Mouse (Mus musculus): ENCODE measurements at regions not wholly inside any gene's neighbourhood (a gene's known extent, or its start where the extent isn't known, plus 50 kb on each side); places are given as distances from the start of the nearest gene placed in this dataset.

DNA sequence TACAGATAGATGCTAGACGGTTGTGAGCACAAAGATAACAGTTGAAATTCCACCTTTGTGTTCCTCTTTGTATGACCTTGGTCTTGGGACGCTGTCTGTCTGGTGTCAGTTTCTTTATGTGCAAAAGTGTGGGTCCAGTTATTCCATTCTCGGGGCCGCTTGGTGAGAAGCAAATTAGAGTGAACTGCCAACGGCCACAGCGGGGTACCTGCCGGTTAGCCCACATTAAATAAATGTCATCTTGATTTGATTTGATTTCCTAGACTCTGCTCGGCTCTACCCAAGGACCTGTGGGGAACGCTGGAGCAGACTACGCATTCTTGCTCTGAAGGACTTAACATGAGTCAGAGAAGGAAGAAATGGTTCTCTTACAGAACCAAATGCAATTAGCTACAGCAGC is 155.0 kb upstream of the Igsf21 start:
- no peak for DNase-seq

DNA sequence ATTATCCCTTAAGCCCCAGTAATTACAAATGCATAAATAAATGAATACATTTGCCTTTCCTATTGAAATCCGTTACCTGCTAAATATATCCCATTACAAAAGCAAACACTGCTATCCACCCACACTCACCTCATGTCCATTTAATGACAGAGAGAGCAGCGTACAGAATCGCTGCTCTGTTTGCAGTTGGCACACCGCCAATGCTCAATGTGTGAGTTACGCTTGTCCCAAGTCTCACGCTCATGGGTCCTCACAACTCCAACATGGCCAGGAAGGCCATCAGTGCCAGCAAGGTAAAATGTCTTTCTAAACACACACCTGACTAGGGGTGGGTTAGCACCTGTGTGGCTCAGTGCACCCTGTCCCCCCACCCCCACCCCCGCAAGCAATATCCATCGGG is 150.0 kb upstream of the Igsf21 start:
- peak; percentile 34 for DNase-seq

DNA sequence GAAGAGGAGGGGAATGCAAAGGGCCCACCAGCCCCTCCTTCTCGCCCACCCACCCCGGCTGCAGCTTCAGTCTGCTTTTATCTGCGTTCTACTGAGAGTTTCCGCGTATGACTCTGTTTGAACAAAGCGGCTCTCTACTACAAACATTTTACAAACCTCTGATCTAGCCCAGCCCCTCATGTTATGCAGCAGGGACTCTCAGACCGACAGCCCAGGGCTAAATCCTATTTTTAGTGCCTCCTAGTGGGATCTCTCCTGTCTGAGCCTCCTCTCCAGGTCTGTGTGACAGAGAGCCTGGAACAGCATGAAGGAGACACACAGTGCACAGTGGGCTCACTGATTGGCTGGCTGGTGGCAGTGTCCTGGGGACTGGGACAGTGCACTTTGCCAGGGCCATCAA is 145.7 kb upstream of the Igsf21 start:
- DNase-seq = no peak

DNA sequence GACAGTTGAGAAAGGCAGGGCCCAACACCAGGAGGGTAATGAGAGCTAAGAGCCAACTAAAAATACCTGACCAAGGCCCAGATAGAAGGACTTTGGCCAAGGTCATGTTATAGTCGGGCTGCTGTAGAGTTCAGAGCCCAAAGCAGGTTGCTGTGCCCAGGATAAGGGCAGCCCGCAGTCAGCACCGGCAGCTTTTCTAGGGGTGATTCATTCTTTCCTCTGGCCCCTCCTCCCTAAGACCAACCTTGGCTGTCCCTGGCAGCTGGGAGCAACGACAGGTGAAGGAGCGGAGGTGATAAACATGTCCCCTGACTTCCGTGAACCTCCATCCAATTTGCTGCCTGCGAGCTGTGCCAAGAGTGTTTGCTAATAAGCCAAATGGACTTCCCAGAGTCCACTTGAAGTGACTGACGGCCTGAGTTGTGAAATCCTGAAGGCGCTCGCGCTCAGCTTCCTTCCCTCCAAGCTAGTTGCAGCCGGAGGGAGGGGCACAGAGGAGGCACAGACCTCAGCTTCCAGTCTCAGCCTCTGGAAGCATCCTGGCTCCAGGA is 144.2 kb upstream of the Igsf21 start:
- DNase-seq = no peak

DNA sequence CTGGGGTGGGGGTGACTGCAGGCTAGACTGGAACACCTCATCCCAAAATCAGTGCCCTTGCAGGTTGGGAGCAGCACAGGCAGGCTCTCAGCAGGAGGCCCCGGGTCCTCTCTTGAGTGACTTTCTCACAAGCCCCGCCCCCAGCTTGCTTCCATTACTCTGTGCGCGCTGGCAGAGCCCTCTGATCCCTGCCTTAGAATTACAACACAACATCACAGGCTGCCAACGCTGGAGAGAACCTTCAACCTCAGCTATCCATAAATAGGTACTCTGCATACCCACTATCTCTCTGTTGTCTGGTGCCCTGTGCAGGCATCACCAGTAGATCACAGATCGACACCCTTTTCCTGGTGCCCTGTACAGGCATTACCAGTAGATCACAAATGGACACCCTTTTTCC is 139.1 kb upstream of the Igsf21 start:
- no peak for DNase-seq

DNA sequence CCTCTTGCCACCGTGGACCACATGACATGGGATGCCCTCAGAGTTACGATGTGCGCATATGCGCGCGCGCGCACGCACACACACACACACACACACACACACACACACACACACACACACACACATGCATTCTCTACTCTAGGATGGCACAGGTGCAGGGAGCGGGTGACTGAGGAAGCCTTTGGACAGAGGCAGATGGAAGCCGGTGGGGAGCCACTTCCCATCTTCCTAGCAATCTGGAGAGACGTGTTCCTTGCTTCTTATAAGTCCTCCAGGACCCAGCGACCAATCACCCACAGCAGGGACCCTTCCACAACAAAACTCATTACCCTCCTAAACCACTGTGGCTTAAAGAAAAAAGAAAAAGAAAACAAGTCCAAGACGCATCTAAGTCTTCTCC is 138.6 kb upstream of the Igsf21 start:
- no peak for DNase-seq

DNA sequence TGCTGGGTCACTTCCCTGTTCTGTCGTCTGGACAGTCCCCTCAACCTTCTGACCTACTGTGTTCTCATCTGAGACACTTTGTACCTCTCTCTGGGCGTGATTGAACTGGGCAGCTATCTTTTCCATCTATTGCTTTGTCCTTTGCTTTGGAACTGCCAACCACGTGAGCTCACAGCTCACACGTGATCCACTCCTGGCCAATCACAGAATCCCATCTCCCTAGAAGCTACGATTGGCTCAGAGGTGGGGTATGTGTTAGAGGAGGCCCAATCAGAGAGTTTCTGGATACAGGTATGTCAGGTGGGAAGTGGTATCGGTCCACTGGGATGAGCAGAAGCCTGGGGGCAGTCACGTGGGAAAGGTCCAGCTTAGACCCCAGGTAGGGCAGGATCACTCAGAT is 137.0 kb upstream of the Igsf21 start:
- no peak for DNase-seq

DNA sequence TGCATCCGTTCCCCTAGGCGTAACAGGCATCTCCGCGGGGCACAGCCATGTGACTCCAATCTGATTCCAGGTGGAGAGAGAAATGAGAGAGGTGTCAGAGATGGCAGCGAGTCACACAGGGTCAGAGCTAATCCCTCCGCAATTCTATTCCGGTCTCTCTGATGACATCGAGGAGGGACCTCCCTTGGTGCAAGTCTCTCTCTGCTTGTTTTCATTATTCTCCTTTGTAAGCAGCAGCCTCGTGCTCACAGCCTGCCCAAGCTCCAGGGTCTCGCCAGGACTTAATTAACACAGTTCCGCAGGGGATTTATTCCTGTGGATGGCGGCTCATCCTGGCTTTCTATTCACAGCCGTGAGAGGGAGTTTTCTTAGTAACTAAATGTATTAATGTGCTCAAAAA is 134.1 kb upstream of the Igsf21 start:
- no peak for DNase-seq

DNA sequence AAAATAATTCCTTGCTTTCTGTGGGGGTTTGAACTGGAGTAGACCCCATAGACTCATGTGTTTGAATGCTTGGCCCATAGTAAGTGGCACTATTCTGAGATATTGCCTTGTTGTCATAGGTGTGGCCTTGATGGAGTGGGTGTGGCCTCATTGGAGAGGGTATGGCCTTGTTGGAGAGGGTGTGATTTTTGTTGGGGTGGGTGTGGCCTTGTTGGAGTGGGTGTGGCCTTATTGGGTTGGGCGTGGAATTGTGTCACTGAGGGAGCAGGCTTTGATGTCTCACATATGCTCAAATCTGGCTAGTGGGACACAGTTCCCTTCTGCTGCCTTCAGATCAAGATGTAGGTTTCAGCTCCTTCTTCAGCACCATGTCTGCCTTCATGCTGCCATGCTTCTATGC is 131.4 kb upstream of the Igsf21 start:
- no peak for DNase-seq

DNA sequence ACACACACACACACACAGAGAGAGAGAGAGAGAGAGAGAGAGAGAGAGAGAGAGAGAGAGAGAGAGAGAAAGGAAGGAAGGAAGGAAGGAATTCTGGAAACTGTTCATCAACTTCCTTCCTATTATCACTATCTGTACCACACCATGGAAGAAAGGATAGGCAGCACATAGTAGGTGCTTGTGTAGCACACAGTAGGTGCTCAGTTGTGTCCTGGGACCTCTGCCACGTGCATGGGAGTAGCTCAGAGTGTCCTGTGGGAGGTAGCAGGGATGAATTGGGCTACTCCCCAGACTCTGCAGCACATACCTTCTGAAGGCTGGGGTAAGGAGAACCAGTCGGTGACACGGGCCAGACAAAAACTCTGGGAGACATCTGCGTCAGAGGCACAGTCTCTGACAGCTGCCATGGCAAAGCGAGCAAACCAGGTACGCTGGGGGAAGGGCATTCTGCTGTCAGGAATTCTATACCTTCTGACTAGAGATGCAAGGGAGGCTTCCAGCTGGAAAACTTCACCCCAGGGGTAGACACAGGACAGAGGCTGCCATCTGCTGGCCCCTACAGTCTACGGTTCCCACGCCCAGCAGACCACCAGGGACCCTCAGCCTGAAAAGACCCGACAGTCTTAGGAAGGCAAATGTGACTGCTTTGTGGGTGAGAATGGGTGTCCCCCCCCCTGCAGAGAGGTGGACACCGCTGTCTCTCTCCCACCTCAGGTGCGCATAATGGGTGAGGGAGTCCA is 126.2 kb upstream of the Igsf21 start:
- DNase-seq = peak; percentile 20

DNA sequence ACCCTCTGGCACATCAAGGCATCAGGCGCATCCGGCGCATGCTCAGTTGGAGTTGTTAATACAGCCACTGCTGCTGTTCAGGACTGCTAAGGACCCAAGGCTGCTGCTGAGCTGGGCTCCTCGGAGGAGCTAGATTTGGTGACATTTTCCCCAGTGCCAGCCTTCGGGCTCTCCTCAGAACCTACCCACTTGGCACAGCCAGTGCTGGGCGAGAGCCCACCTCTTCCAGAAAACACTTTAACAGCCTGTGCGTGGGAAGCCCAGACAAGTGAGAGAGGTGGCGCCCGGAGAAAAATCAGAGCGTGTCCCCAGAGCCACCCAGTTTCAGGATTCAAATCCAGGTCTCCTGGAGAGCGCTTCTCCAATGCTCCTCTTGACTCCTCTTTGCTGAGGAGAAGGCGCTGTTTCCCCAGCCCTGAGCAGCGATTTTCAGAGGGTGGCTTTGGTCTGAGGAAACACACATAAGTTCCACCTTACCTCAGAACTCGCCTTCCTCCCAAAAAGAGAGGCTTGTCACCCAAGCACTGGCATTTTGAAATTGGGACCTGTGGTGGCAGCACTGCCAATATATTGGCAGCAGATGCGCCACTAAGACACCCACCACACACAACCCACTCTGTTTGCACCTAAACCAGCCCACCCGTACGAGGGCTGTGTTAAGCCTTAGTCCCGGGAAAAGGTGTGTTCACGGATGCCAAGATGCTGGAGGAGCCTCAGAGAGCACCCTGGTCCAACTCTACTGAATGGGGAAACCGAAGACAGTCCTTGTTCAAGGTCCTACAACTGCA is 125.0 kb upstream of the Igsf21 start:
- DNase-seq = peak; percentile 70

DNA sequence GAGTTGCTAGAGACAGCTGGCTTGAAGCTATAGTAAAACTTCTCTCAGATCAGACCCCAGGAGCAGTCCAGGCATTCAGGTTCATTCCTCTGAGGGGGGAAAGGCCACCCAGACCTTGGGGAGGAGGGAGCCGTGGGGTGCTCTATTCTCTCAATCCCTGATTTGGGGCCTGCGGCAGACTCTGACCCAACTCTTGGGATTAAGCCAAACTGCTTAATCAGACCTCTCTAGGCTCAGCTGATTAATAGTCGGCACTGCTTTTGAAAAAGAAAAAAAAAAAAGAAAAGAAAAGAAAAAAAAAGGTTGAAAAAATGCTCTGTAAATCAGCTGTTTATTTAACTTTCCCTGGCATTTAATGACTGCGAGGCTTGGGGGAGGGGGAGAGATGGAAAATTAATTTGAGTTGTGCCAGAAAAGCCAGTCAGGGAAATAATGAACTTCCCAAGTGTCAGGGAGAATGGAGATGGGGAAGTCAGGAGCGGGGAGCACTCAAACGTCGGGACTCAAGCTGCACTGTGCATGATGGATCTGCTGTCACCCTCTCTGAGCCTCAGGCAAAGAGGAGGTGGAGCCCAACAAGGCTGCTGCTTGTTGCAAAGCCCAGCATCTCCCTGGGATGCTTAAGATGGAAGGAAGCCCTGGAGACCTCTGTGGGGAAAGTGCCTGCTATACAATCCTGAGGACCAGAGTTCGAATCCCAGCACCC is 120.5 kb upstream of the Igsf21 start:
- DNase-seq = no peak

DNA sequence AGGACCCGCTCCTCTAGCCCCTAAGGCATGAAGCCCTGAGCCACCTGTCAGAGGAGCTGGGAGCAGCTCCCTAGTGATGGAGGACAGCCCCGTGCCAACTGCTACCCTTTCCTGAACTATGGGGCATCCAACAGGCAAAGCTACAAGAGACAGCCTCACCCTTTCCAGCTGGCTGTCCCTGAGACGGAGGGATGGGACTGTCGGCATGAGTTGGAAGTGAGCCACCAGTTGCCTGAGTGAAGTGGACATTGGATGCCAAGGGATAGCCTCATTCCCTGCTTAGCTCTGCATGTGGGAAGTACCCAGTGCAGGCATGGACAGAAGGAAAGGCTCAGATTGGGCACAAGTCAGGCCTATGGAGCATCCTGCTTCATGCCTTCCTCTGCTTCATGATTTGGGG is 112.3 kb upstream of the Igsf21 start:
- no peak for DNase-seq

DNA sequence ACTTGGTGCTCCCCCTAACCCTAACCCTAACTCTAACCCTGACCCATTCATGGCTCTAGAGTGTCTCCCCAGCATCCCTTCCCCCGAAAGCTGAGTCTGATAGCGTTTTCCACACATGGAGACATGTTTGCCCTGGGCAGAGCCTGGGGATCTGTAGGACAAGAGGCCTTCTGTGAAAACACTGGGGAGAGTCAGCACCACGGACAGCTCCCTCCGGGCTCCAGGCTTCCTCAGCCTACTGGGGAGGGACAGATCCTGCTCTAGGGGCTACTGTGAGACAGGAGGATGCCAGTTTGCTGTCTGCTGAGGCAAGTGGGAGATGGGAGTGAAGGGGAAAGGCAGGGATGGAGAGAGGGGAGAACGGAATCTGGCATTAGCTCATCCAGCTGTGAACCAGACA is 111.5 kb upstream of the Igsf21 start:
- peak; percentile 61 for DNase-seq

DNA sequence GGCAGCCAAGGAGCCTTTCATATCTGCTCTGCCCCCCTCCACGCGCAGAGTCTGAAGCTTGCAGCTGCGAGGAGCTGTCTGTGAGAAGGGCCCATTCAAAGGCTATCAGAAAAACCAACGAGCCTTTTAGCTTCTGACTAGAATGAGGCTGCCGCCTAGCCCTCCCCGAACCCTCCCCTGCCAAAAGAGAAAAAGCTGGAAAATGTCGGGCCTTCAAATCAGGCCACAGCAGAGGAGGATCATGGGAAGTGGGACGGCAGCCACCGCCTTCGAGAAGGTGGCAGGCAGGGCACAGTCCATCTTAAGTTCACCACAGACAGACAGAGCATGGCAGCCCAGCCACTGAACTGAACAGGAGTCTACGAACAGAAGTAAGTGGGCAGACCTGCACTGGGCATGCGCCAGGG is 108.6 kb upstream of the Igsf21 start:
- DNase-seq = no peak

DNA sequence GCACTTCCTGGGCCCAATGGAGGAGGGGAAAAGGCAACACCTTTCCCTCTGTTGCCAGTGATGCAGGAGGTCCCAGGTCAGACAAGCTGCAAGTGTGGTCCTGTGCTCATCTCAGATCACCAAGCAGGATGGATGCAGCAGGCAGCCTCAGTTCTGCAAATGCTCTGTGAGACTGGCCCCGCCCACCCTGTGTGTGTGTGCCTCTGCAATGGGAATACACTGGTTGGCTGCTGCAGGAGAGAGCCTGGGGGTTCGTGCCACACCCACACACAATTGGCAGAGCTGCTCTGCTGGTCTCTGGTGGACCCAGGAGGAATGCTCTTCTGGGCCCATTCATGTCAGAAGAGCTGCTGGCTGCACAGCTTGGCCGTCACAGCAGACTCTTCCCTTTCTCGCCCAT is 102.2 kb upstream of the Igsf21 start:
- DNase-seq = no peak

DNA sequence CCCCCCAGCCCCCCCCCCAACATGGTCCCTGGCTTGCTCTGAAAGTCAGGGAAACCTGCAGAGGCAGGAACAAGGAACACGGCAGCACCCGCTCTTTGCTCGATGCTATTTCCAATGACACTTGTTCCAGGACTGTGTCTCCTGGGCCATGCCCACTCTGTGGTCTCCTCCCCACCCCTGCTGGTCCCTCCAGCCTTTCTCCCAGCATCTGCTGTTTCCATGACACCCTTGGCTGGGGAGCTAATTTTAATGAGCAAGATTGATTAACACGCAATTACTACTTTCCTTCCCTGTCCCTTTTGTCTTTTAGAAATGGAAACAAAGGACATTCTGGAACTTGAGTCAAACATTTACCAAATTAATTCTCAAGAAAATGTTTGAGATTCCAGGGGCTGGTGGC is 83.6 kb upstream of the Igsf21 start:
- DNase-seq = no peak

DNA sequence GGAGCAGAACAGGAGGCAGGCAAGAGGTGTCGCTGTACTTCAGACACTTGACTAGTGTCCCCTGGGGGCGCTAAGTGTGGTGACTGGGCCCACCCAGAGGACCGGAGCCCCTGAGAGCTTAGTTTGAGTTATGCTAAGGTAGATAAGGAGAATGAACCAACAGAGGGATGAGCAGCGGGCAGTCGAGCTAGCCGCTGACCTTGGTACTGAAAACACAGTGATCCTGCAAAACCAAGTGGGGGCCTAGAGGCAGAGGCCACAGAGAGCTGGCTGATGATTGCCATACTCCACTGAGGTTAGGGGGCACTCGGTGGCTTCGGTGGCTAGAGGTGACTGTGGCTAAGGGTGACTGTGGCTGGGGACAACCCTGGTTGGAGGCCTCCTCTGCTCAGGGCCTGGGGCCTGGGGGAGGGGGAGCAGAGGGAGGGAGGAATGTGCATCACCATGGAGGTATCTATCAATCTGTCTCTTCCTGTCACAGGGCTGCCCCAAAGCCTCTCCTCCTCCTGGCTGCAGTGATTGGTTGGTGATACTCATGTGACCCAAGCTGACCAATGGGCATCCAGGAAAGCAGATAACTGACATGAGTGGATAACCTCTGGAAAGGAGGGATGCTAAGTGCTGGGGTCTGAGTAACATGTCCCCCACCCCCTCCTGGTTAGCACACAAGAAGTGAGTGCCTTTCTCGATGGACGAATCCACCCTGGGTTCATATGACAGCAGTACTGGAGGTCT is 80.3 kb upstream of the Igsf21 start:
- no peak for DNase-seq

DNA sequence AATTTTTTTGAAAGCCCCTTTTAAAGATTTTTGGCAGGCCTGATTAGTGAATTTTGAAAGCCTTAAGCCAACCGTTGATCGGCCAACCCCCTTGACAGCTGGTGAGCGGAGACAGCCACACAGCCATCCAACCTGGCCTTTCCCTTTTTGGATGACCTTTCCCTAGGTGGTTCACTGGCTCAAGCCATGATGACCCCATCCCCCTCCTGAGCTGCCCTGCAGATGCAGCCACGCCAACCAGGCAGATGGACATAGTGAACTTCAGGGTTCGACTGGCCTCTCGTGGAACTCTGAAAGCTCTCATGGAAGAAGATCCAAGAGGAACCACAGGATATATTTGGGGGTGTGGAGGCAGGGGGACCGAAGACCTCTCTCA is 79.1 kb upstream of the Igsf21 start:
- no peak for DNase-seq

DNA sequence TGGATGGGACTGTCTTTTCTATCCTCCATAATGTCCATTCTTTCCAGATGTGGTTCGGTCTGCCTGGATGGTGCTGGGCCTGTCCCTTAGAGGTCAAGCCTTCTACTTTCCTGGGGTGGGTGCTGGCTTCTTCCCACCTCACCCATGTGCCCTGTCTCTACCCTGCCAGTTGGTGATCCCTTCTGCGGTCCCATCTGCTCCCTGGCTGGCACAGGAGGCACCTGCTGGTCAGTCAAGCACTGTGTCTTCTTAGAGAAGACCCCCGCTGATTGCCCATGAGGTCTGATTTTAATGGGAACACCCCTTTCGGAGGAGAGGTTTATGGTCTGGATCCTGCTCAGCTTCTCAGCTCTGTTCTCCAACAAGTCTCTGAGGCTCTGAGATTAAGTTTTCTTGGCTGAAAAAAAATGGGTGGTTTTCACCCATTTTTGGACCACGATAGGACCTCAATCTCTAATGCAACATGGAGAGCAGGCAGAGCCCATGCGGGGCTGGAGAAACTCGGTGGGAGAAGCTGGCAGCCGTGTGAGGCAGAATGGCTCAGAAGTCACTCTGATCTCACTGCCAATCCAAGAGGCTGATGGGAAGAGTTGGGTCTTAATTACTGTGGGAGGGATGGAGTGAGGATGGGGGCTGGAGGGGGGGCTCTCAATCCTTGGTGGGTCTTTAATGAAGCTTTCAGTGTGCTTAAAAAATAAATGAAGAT is 78.5 kb upstream of the Igsf21 start:
- no peak for DNase-seq

DNA sequence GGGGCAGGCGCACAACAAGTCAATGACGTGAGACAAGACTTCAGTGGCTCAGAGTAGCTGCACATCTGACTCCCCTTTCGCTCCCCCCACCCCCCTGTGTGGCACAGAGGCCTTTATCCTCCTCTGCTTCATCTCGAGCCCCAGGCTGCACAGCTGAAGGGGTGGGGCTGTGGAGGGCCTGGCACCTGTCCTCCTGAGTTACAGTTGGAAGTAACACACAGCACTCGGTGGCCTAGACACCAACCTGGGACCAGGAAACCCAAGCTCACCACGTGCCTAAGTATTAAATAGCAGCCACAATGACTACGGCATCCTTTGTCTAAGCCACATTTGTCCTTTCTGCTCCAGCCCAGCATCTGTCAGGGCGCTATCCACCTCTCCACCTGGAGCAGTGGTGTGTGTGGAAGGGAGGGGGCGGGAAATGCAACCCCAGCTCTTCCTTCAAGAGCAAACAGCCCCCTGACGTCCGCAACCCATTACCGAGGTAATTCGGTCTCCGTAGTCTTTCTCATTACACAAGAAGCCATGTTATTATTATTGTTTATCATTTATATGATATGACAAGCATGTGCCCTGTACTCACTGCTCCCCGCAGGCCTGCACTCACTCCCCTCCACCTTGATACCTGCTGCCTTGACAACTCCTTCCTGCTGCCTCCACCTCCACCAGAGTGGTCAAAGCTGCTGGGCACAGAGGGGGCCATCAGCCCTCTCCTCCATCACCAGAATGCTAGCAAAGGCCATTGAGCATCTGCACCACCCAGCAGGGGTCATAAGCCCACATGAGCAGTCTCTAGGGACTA is 73.7 kb upstream of the Igsf21 start:
- DNase-seq = no peak

DNA sequence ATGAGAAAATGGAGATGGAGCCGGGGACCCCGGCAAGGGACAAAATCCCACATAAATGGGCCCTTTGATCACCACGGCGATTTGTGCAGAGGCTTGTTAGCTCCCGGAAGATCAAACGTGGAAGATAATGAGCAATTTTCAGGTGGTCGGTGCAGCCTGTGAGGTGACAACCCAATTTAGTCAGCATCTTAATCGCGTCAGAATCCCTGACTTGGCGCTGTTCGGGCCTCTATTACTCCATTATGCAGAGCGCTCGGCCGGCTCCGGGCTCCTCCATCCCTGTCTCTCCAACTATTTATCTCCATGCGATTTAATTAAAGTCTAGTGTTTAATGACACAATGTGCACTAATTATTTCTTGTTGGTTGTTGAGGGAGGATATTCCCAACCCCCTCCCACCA is 66.1 kb upstream of the Igsf21 start:
- DNase-seq = no peak

All from right cerebral cortex, postnatal 14 days (tissue).